Mouse (Mus musculus) granulocyte monocyte progenitor cell, adult 5-6 weeks (primary cell): ENCODE data around the gene Slc9a4. TPM values are rescaled to one million over a fixed set of nuclear protein-coding genes. Genes with fewer than 3 reads are reported as not detected.
"Not testable (repeated sequence)": the region's sequence is repeated elsewhere in the genome, so short reads cannot be mapped to it uniquely, and the experiment has no call there.

Source experiments
- ATAC-seq: replicated peaks from 2 replicates; pipeline ENCODE4 v1.8.0; 2016; ENCODE audit warnings: mild to moderate bottlenecking, moderate TSS enrichment, inconsistent platforms; ENCODE audit not compliant: poor library complexity, severe bottlenecking
- total RNA-seq, 2 experiments: library from RNA; stranded (forward) in 1 of 2; stranded (reverse) in 1 of 2; fragments of 200-712, 200-1000 nt in 1 of 2; fragments of >200 nt in 1 of 2; fragmentation: Nextera tagmentation in 1 of 2; gene quantifications; 2 replicates each; pipeline ENCODE4 v1.2.3; 2014 to 2017

Slc9a4 gene
- total RNA-seq, 2 experiments from 2014 or later: not detected

- peak; percentile 96 for ATAC-seq
Observed at GRCm38 (mm10) chr1:40634608-40635007, 54.7 kb downstream of the Slc9a4 start.

- ATAC-seq: no peak
Observed at GRCm38 (mm10) chr1:40648234-40648633, 68.4 kb downstream of the Slc9a4 start.

- no peak for ATAC-seq
Observed at GRCm38 (mm10) chr1:40650803-40651497, 71.1 kb downstream of the Slc9a4 start.

- no peak for ATAC-seq
Observed at GRCm38 (mm10) chr1:40657035-40657434, 77.2 kb downstream of the Slc9a4 start.

GRCm38 (mm10) chr1:40657978-40658496, 78.2 kb downstream of the Slc9a4 start:
- peak; percentile 68 for ATAC-seq

GRCm38 (mm10) chr1:40659017-40659416, 79.1 kb downstream of the Slc9a4 start:
- no peak for ATAC-seq

GRCm38 (mm10) chr1:40659496-40659895, 79.6 kb downstream of the Slc9a4 start:
- no peak for ATAC-seq

GRCm38 (mm10) chr1:40660838-40661237, 81.0 kb downstream of the Slc9a4 start:
- ATAC-seq: no peak

GRCm38 (mm10) chr1:40665401-40666370, 85.8 kb downstream of the Slc9a4 start:
- ATAC-seq: no peak

GRCm38 (mm10) chr1:40667442-40667841, 87.6 kb downstream of the Slc9a4 start:
- ATAC-seq: not testable (repeated sequence)

GRCm38 (mm10) chr1:40670025-40670424, 90.1 kb downstream of the Slc9a4 start:
- no peak for ATAC-seq

GRCm38 (mm10) chr1:40671490-40671889, 91.6 kb downstream of the Slc9a4 start:
- no peak for ATAC-seq

GRCm38 (mm10) chr1:40677306-40677705, 97.4 kb downstream of the Slc9a4 start:
- 0 out of 2 replicates have a peak, but pooled peaks have one; percentile 20 for ATAC-seq

Other genes with a start within 250 kb of the Slc9a4 start
- 1.1 and 3.3 TPM in 2 replicates for gene Il1rl1, start 150.5 kb upstream of the Slc9a4 start, total RNA-seq (2014; fragmentation: Nextera tagmentation)
- 2.0 and 2.1 TPM in 2 replicates for gene Il1rl1, start 150.5 kb upstream of the Slc9a4 start, total RNA-seq (2017)
- gene Il18r1, start 114.5 kb upstream of the Slc9a4 start, total RNA-seq (2014; fragmentation: Nextera tagmentation): 2.8 TPM in 1 of 2 replicates, not detected in the other
- gene Il18r1, start 114.5 kb upstream of the Slc9a4 start, total RNA-seq (2017): 0.82 and 1.6 TPM in 2 replicates
- 7.3 and 8.7 TPM in 2 replicates for gene Il18rap, start 64.7 kb upstream of the Slc9a4 start, total RNA-seq (2014; fragmentation: Nextera tagmentation)
- 9.0 and 15.9 TPM in 2 replicates for gene Il18rap, start 64.7 kb upstream of the Slc9a4 start, total RNA-seq (2017)
- 0.32 TPM in 1 of 2 replicates, not detected in the other for gene Slc9a2, start 100.5 kb downstream of the Slc9a4 start, total RNA-seq (2014; fragmentation: Nextera tagmentation)
- gene Slc9a2, start 100.5 kb downstream of the Slc9a4 start, total RNA-seq (2017): 0.30 TPM in 1 of 2 replicates, not detected in the other
- gene Mfsd9, start 210.6 kb downstream of the Slc9a4 start, total RNA-seq (2014; fragmentation: Nextera tagmentation): 1.1 and 1.6 TPM in 2 replicates
- gene Mfsd9, start 210.6 kb downstream of the Slc9a4 start, total RNA-seq (2017): 0.88 and 1.2 TPM in 2 replicates
- gene Tmem182, start 225.5 kb downstream of the Slc9a4 start, total RNA-seq (2014; fragmentation: Nextera tagmentation): not detected in 2 replicates
- gene Tmem182, start 225.5 kb downstream of the Slc9a4 start, total RNA-seq (2017): not detected in 2 replicates